ENCODE assay signal across 9 mouse cellular contexts in the genomic region with DNA sequence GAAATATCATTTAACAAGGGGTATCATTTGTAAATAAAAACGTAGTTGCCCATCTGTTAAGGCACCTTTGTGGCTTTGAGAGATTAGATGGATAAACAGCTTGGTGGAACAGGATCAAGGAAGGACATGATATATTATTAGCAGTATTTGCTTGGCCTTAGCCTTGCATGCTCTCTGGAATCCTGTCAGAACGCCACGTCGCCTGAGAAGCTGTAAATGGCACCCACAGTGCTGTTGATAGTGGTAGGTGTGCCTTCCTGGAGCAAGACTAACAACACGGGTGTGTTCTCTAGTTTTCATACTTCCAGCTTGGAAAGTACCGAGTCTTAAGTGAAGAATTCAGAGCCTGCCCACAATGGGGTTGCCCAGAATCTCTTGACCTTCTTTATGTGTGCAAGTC. TPM values are rescaled to one million over a fixed set of nuclear protein-coding genes. Genes with fewer than 3 reads are reported as not detected.
DNase-seq lines count a peak whose midpoint lies in the region; ATAC-seq lines count a peak whose summit lies in the region.
"Had no signal": no experiment of that assay in that cellular context is flagged by ENCODE, and none has a peak within 500 bp of the region (broad histone marks: within the 10 kb centered on the region; RNA-seq: fewer than 3 reads in every experiment).

No protein-coding gene starts in this region.

- H3K27me3 ChIP-seq in forebrain, embryonic 10.5 days (ENCODE audit: poor library complexity, severe bottlenecking): no peaks in the 10 kb centered on the region
- no peaks in the 10 kb centered on the region for H3K27me3 ChIP-seq in forebrain, embryonic 14.5 days (replicated peaks; ENCODE audit: control insufficient read depth, insufficient read depth, low read length)
- H3K27me3 ChIP-seq in hindbrain, embryonic 16.5 days (replicated peaks; ENCODE audit: control insufficient read depth, insufficient read depth, low read length): no peaks in the 10 kb centered on the region
- no peaks in the 10 kb centered on the region for H3K27me3 ChIP-seq in midbrain, embryonic 13.5 days

- 61% methylated on average over 6 of the region's 6 CpGs for WGBS in forebrain, embryonic 10.5 days
- WGBS in forebrain, embryonic 14.5 days: 58% methylated on average over 6 of the region's 6 CpGs
- WGBS in hindbrain, embryonic 16.5 days: 57% methylated on average over 6 of the region's 6 CpGs
- WGBS in midbrain, embryonic 13.5 days: 55% methylated on average over 6 of the region's 6 CpGs

- DNase-seq in forebrain, embryonic 10.5 days (ENCODE audit: extremely low spot score, low spot score): no peak
- DNase-seq in forebrain, embryonic 14.5 days (ENCODE audit: low spot score): no peak
- peak; percentile 24 for DNase-seq in c-Kit-negative CD71-positive TER-119-positive erythroid progenitor cells, embryonic 14.5 days (ENCODE audit: low read depth, low spot score)
- no peak for DNase-seq in B cell, adult 2 months
- DNase-seq in spleen, postnatal 4 days (ENCODE audit: low spot score in 2 of 2): no peak
- DNase-seq in thymus, postnatal 10 days (ENCODE audit: low spot score in 2 of 2): no peak

- H3K27ac ChIP-seq in forebrain, embryonic 10.5 days: no peak overlapping the region
- H3K27ac ChIP-seq in forebrain, embryonic 14.5 days (ENCODE audit: low read depth, low read length): no peak overlapping the region
- no peak overlapping the region for H3K27ac ChIP-seq in hindbrain, embryonic 16.5 days (ENCODE audit: low read depth, low read length)
- no peak overlapping the region for H3K27ac ChIP-seq in midbrain, embryonic 13.5 days

- ATAC-seq in forebrain, embryonic 14.5 days: no peak
- no peak for ATAC-seq in hindbrain, embryonic 16.5 days
- ATAC-seq in midbrain, embryonic 13.5 days: no peak

- H3K4me3 ChIP-seq in forebrain, embryonic 10.5 days: peak overlapping the region; percentile 82; the same call in 1 of the 2 replicates
- no peak overlapping the region for H3K4me3 ChIP-seq in forebrain, embryonic 14.5 days (ENCODE audit: low read depth, low read length)
- no peak overlapping the region for H3K4me3 ChIP-seq in hindbrain, embryonic 16.5 days (ENCODE audit: low read length)
- peak overlapping the region; percentile 73; the same call in 1 of the 2 replicates for H3K4me3 ChIP-seq in midbrain, embryonic 13.5 days (replicated peaks)

- H3K4me1 ChIP-seq in forebrain, embryonic 10.5 days: peaks cover 26% of the 10 kb centered on the region
- peaks cover 7% of the 10 kb centered on the region for H3K4me1 ChIP-seq in forebrain, embryonic 14.5 days (ENCODE audit: control insufficient read depth, insufficient read depth, low read length)
- peaks cover 11% of the 10 kb centered on the region for H3K4me1 ChIP-seq in hindbrain, embryonic 16.5 days (ENCODE audit: control insufficient read depth, insufficient read depth, low read depth, low read length)
- H3K4me1 ChIP-seq in midbrain, embryonic 13.5 days (replicated peaks): peaks cover 21% of the 10 kb centered on the region

- H3K36me3 ChIP-seq in forebrain, embryonic 10.5 days (replicated peaks): no peaks in the 10 kb centered on the region
- no peaks in the 10 kb centered on the region for H3K36me3 ChIP-seq in forebrain, embryonic 14.5 days (ENCODE audit: control insufficient read depth, insufficient read depth, low read length)
- H3K36me3 ChIP-seq in hindbrain, embryonic 16.5 days (ENCODE audit: control insufficient read depth, insufficient read depth, low read length): no peaks in the 10 kb centered on the region
- H3K36me3 ChIP-seq in midbrain, embryonic 13.5 days: no peaks in the 10 kb centered on the region

- H3K4me2 ChIP-seq in forebrain, embryonic 14.5 days (ENCODE audit: low read length): no peak overlapping the region; the same call in 1 of the 2 replicates
- H3K4me2 ChIP-seq in hindbrain, embryonic 16.5 days (ENCODE audit: low read length): peak overlapping the region; percentile 78; the same call in 1 of the 2 replicates
- no peak overlapping the region; the same call in 1 of the 2 replicates for H3K4me2 ChIP-seq in midbrain, embryonic 13.5 days (replicated peaks)

- H3K9ac ChIP-seq in forebrain, embryonic 14.5 days (ENCODE audit: low read length): no peak overlapping the region
- H3K9ac ChIP-seq in hindbrain, embryonic 16.5 days (ENCODE audit: low read depth, low read length): no peak overlapping the region
- no peak overlapping the region for H3K9ac ChIP-seq in midbrain, embryonic 13.5 days (replicated peaks)

- H3K9me3 ChIP-seq in forebrain, embryonic 10.5 days: no peaks in the 10 kb centered on the region
- no peaks in the 10 kb centered on the region for H3K9me3 ChIP-seq in forebrain, embryonic 14.5 days (replicated peaks; ENCODE audit: control insufficient read depth, low read length)
- H3K9me3 ChIP-seq in hindbrain, embryonic 16.5 days (ENCODE audit: control insufficient read depth, low read length): no peaks in the 10 kb centered on the region
- no peaks in the 10 kb centered on the region for H3K9me3 ChIP-seq in midbrain, embryonic 13.5 days

RNA-seq across cellular contexts. Expression of gene Uap1, which starts 1.1 kb away (rescaled TPM):
- 53.3 and 55.2 TPM in 2 replicates for polyA plus RNA-seq in forebrain, embryonic 10.5 days (2016; fragmentation: Nextera tagmentation; extraction: Ambion mirVana)
- 57.9 and 63.6 TPM in 2 replicates for polyA plus RNA-seq in forebrain, embryonic 14.5 days (2014; fragmentation: Nextera tagmentation; extraction: Ambion mirVana)
- polyA plus RNA-seq in hindbrain, embryonic 16.5 days (2015; fragmentation: Nextera tagmentation; extraction: Ambion mirVana): 65.0 and 65.4 TPM in 2 replicates
- 57.9 and 59.3 TPM in 2 replicates for polyA plus RNA-seq in midbrain, embryonic 13.5 days (2015; fragmentation: Nextera tagmentation; extraction: Ambion mirVana)

RNA-seq across cellular contexts. Expression of gene Uhmk1, which starts 39.3 kb away (rescaled TPM):
- 10.0 and 10.1 TPM in 2 replicates for polyA plus RNA-seq in forebrain, embryonic 10.5 days (2016; fragmentation: Nextera tagmentation; extraction: Ambion mirVana)
- 7.4 and 7.5 TPM in 2 replicates for polyA plus RNA-seq in forebrain, embryonic 14.5 days (2014; fragmentation: Nextera tagmentation; extraction: Ambion mirVana)
- 8.1 and 10.4 TPM in 2 replicates for polyA plus RNA-seq in hindbrain, embryonic 16.5 days (2015; fragmentation: Nextera tagmentation; extraction: Ambion mirVana)
- 7.6 and 8.3 TPM in 2 replicates for polyA plus RNA-seq in midbrain, embryonic 13.5 days (2015; fragmentation: Nextera tagmentation; extraction: Ambion mirVana)

RNA-seq across cellular contexts. Expression of gene Sh2d1b2, which starts 56.7 kb away (rescaled TPM):
- polyA plus RNA-seq in forebrain, embryonic 10.5 days (2016; fragmentation: Nextera tagmentation; extraction: Ambion mirVana): not detected in 2 replicates
- polyA plus RNA-seq in forebrain, embryonic 14.5 days (2014; fragmentation: Nextera tagmentation; extraction: Ambion mirVana): not detected in 2 replicates
- polyA plus RNA-seq in hindbrain, embryonic 16.5 days (2015; fragmentation: Nextera tagmentation; extraction: Ambion mirVana): 0.15 TPM in 1 of 2 replicates, not detected in the other
- not detected in 2 replicates for polyA plus RNA-seq in midbrain, embryonic 13.5 days (2015; fragmentation: Nextera tagmentation; extraction: Ambion mirVana)
- polyA plus RNA-seq: gonadal fat pad, adult 2 months had no signal

Comparison
In these comparisons a context has a peak if more than half of its experiments do, and no peak if none do; other contexts are left out.
1. H3K4me3 ChIP-seq: peak in forebrain, embryonic 10.5 days (single experiment) and midbrain, embryonic 13.5 days (single experiment); none in forebrain, embryonic 14.5 days (single experiment) and hindbrain, embryonic 16.5 days (single experiment).